Mouse (Mus musculus) forebrain, embryonic 14.5 days (tissue): ENCODE data around the gene Cwh43. TPM values are rescaled to one million over a fixed set of nuclear protein-coding genes. Genes with fewer than 3 reads are reported as not detected.

Source experiments
- ATAC-seq: fragments of 200-750 bp; cut with Nextera tagmentation; 2 replicates; pipeline ENCODE4 v1.8.0; 2017; ENCODE audit warnings: mild to moderate bottlenecking, moderate library complexity
- DNase-seq: peaks from one replicate; pipeline ENCODE4 v3.0.0-alpha.2; 2015; ENCODE audit warnings: low spot score
- H3K27ac ChIP-seq: fragments of 300-500 bp; sonication (generic); 2 replicates; pipeline ENCODE4 v1.5.1; 2014; ENCODE audit warnings: low read depth, mild to moderate bottlenecking, control low read depth, low read length, moderate library complexity
- H3K27me3 ChIP-seq: fragments of 300-500 bp; sonication (generic); replicated peaks from 2 replicates; pipeline ENCODE4 v1.6.1; 2014; ENCODE audit warnings: low read length, control low read depth, mixed read lengths; ENCODE audit not compliant: control insufficient read depth, insufficient read depth
- H3K36me3 ChIP-seq: fragments of 300-500 bp; sonication (generic); 2 replicates; pipeline ENCODE4 v1.6.1; 2014; ENCODE audit warnings: low read length, control low read depth; ENCODE audit not compliant: control insufficient read depth, insufficient read depth
- H3K4me1 ChIP-seq: fragments of 300-500 bp; sonication (generic); 2 replicates; pipeline ENCODE4 v1.6.1; 2014; ENCODE audit warnings: antibody characterized with exemption, low read length, control low read depth; ENCODE audit not compliant: control insufficient read depth, insufficient read depth
- H3K4me2 ChIP-seq: fragments of 300-500 bp; sonication (generic); 2 replicates; pipeline ENCODE4 v1.6.1; 2014; ENCODE audit warnings: mild to moderate bottlenecking, control low read depth, low read length
- H3K4me3 ChIP-seq: fragments of 300-500 bp; sonication (generic); 2 replicates; pipeline ENCODE4 v1.5.1; 2014; ENCODE audit warnings: low read depth, low read length, control low read depth
- H3K9ac ChIP-seq: fragments of 300-500 bp; sonication (generic); 2 replicates; pipeline ENCODE4 v1.6.1; 2014; ENCODE audit warnings: mild to moderate bottlenecking, low read length, control low read depth, moderate library complexity
- H3K9me3 ChIP-seq: fragments of 300-500 bp; sonication (generic); replicated peaks from 2 replicates; pipeline ENCODE4 v1.6.1; 2016; ENCODE audit warnings: low read length, control low read depth, mixed read lengths; ENCODE audit not compliant: control insufficient read depth
- whole genome bisulfite sequencing: fragments of 180-500 bp; shearing (Covaris S2); extraction: QIAGEN DNeasy Blood & Tissue Kit; methylation state at CpG from one replicate; pipeline ENCODE4 v1.1.7; 2014; 5-methylcytosine and 5-hydroxymethylcytosine counted together
- polyA plus RNA-seq: library from polyadenylated mRNA; unstranded; fragments of >200 nt; fragmentation: Nextera tagmentation; extraction: Ambion mirVana; gene quantifications from 2 replicates; pipeline ENCODE4 v1.2.1, GENCODE M21; 2014

Gene Cwh43
- 0.26 TPM in 1 of 2 replicates, not detected in the other for polyA plus RNA-seq

GRCm38 (mm10) chr5:73405981-73406722, at the start of gene Cwh43:
Cwh43 (plus strand) TSS chr5:73406075.
- WGBS = 2% methylated on average over 48 of the region's 49 CpGs
- Histone ChIP-seq H3K9ac (peak within 1 kb of the TSS; percentile 21; the same call in 1 of the 2 replicates), H3K4me1 (peaks cover 7% of the 10 kb centered on the region; the same call in 1 of the 2 replicates), H3K4me2 (peak within 1 kb of the TSS; percentile 56), H3K9me3 (no peaks in the 10 kb centered on the region), H3K27ac (no peak within 1 kb of the TSS), H3K27me3 (peaks cover 24% of the 10 kb centered on the region), H3K36me3 (no peaks in the 10 kb centered on the region), H3K4me3 (peak within 1 kb of the TSS; percentile 23)
- DNase-seq (no peak), ATAC-seq (no peak)

GRCm38 (mm10) chr5:73359134-73359751, 46.6 kb upstream of the Cwh43 start:
- Histone ChIP-seq H3K4me1 (no peaks in the 10 kb centered on the region), H3K9ac (no peak overlapping the region), H3K27me3 (no peaks in the 10 kb centered on the region), H3K9me3 (no peaks in the 10 kb centered on the region), H3K36me3 (no peaks in the 10 kb centered on the region), H3K27ac (no peak overlapping the region), H3K4me3 (no peak overlapping the region), H3K4me2 (no peak overlapping the region)
- 85% methylated on average over 6 of the region's 6 CpGs for WGBS
- DNase-seq (no peak), ATAC-seq (no peak)

GRCm38 (mm10) chr5:73359752-73360141, 46.1 kb upstream of the Cwh43 start:
- WGBS = 41% methylated on average over 12 of the region's 12 CpGs
- no peak for DNase-seq

GRCm38 (mm10) chr5:73360240-73360639, 45.6 kb upstream of the Cwh43 start:
- Histone ChIP-seq H3K9me3 (no peaks in the 10 kb centered on the region), H3K36me3 (no peaks in the 10 kb centered on the region), H3K4me2 (peak overlapping the region; percentile 16; the same call in 1 of the 2 replicates), H3K27ac (no peak overlapping the region), H3K4me3 (no peak overlapping the region), H3K27me3 (no peaks in the 10 kb centered on the region), H3K9ac (no peak overlapping the region), H3K4me1 (no peaks in the 10 kb centered on the region)
- WGBS = 39% methylated on average over 12 of the region's 12 CpGs
- no peak for ATAC-seq
- no peak for DNase-seq

More at GRCm38 (mm10) chr5:73359752-73360141, 46.1 kb upstream of the Cwh43 start:
- no peak for ATAC-seq
- H3K9ac ChIP-seq = no peak overlapping the region
- no peaks in the 10 kb centered on the region for H3K36me3 ChIP-seq
- H3K27ac ChIP-seq = no peak overlapping the region
- no peaks in the 10 kb centered on the region for H3K4me1 ChIP-seq
- no peak overlapping the region for H3K4me3 ChIP-seq
- H3K4me2 ChIP-seq = peak overlapping the region; percentile 16; the same call in 1 of the 2 replicates
- no peaks in the 10 kb centered on the region for H3K9me3 ChIP-seq
- no peaks in the 10 kb centered on the region for H3K27me3 ChIP-seq

- no peaks in the 10 kb centered on the region for H3K9me3 ChIP-seq
Observed at GRCm38 (mm10) chr5:73362338-73362737, 43.5 kb upstream of the Cwh43 start.

GRCm38 (mm10) chr5:73362791-73363190, 43.1 kb upstream of the Cwh43 start:
- Histone ChIP-seq H3K27me3 (no peaks in the 10 kb centered on the region), H3K27ac (no peak overlapping the region), H3K4me2 (no peak overlapping the region), H3K4me3 (no peak overlapping the region), H3K4me1 (no peaks in the 10 kb centered on the region), H3K36me3 (no peaks in the 10 kb centered on the region), H3K9me3 (no peaks in the 10 kb centered on the region), H3K9ac (no peak overlapping the region)
- ATAC-seq (no peak), DNase-seq (no peak)
- 82% methylated on average over 5 of the region's 5 CpGs for WGBS

More at GRCm38 (mm10) chr5:73362338-73362737, 43.5 kb upstream of the Cwh43 start:
- Histone ChIP-seq H3K4me2 (no peak overlapping the region), H3K27ac (no peak overlapping the region), H3K9ac (no peak overlapping the region), H3K4me1 (no peaks in the 10 kb centered on the region), H3K27me3 (no peaks in the 10 kb centered on the region), H3K4me3 (no peak overlapping the region), H3K36me3 (no peaks in the 10 kb centered on the region)
- 89% methylated on average over 7 of the region's 7 CpGs for WGBS
- DNase-seq (no peak), ATAC-seq (no peak)

GRCm38 (mm10) chr5:73364107-73364864, 41.6 kb upstream of the Cwh43 start:
- DNase-seq (no peak), ATAC-seq (no peak)
- Histone ChIP-seq H3K36me3 (no peaks in the 10 kb centered on the region), H3K4me2 (no peak overlapping the region), H3K9me3 (no peaks in the 10 kb centered on the region), H3K27ac (no peak overlapping the region), H3K4me1 (no peaks in the 10 kb centered on the region), H3K27me3 (no peaks in the 10 kb centered on the region), H3K9ac (no peak overlapping the region), H3K4me3 (no peak overlapping the region)
- WGBS = 92% methylated on average over 2 of the region's 2 CpGs

GRCm38 (mm10) chr5:73367906-73368305, 38.0 kb upstream of the Cwh43 start:
- H3K4me2 ChIP-seq = no peak overlapping the region
- H3K27me3 ChIP-seq = no peaks in the 10 kb centered on the region
- no peaks in the 10 kb centered on the region for H3K9me3 ChIP-seq
- H3K36me3 ChIP-seq = no peaks in the 10 kb centered on the region
- WGBS = 77% methylated on average over 4 of the region's 4 CpGs
- H3K4me3 ChIP-seq = no peak overlapping the region
- H3K9ac ChIP-seq = no peak overlapping the region
- ATAC-seq = no peak
- no peak for DNase-seq
- H3K27ac ChIP-seq = no peak overlapping the region
- H3K4me1 ChIP-seq = no peaks in the 10 kb centered on the region
